Mouse (Mus musculus): ENCODE measurements around the gene Sdc4.

Sdc4 gene

DNA sequence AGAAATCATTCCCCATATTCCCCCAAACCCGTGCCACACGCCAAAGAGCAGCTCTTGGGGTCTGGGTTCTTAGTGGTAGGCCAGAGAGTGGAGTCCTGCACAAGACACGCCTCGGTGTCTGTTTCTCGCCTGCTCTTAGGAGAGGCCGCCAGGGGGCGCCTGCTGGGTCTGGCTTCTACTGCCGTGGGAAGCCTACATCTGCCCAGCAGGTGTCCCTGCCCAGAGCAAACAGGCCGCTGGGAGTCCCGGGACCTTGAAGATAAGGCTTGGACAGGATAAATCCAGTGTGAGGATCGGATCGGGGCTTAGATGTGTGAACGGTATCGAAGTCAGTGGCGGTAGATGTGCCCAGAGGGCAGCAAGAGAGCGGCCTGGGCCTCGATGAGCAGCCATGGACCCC, 40.8 kb downstream of the Sdc4 start, which contains the start of gene Rbpjl:
Rbpjl (plus strand) TSS at position 236 of the 400 bp plus-strand sequence.
- DNase-seq: peak; percentile 70 to 78

DNA sequence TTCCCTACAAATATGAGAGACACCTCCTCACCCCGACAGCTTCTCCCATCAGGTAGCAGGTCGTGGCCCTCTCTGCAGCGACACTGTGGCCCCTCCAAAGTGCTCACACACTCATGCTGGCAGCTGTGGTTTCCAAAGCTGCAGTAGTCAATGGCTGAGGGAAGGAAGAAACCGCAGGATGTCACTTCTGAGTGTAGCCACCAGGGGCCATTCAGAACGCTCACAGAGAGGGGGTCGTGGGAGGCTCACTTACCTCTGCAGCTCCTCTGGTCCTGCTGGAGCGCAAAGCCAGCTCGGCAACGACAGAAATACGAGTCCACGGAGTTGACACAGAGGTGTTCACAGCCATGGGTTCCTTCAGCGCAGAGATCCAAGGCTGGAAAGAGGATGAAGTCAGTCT, 46.8 kb downstream of the Sdc4 start:
- DNase-seq: no peak

DNA sequence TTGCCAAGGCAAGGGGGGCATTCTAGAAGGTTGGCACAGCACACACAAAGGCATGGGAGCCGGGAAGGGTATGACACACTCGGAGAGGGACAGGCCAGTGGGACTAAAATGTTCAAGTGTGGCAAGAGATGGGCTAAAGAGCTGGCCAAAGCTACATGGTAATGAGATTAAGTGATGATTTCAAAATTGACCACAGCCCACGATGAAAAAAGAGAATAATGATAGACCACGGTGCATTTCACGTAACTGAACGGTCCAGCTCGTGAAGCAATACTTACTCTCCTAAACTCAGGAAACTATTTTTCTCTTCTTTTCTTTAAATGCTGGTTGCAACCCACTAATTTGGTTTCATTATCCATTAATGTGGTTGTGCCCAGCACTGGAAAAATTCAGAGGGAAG, 47.6 kb downstream of the Sdc4 start:
- no peak for DNase-seq

DNA sequence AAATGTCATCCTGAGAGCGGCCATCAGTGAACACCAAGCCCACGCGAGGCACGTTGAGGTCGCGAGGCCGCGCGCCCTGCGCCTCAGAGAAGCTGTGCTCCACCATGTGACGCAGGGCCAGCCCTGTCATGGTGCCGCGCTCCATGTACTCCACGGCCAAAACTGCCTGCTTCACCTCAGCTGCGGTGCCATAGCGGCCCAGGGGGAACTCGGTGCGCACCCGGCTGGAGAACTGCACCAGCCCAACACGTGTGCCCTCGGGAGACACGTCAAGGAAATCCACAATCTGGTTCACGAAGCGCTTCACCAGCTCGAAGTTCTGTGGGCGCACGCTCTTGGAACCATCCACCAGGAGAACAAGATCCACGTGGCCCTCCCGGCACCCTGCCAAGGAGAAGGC, 50.6 kb downstream of the Sdc4 start:
- no peak for DNase-seq

DNA sequence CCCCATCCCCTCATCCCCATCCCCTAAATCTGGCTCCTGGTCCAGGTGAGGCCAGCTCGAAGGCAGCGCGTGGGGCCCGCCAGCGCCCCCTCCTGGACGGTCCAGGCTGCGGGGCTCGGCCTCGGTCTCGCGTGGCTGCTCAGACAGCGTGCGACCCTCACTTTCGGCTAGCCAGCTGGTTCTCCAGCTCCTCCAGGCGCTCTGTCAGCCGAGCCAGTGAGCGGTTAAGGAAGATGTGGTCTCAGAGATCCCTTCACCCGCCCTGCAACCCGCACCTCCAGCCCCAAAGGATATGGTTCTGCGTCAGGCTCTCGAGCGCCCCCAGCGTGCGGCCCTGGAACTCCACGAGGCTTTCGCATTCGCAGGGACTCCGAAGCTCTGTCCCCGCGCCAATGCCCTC, 54.2 kb downstream of the Sdc4 start:
- DNase-seq: peak; percentile 96 to 98

DNA sequence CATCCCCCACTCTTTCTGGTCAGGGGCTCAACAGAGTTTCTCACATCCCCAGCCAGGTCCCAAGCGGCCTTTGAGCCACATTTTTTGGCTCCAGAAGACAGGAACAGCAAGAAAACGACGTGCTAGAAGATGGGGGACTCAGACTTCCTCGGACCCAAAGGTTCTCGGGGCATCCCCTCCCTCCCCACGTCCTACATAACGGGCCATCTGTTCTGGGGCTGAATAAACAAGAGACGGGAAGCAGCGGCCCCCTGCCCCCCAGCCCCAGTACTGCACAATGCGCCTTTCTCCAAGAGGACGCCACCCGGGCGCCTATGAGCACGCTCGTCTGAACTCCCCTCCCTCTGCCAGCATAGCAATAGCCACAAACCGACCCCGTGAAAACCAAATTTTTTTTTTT, 54.7 kb downstream of the Sdc4 start, which contains the start of gene Slpi:
Slpi (minus strand) TSS at position 76 of the 400 bp plus-strand sequence.
- peak; percentile 46 to 70 for DNase-seq

DNA sequence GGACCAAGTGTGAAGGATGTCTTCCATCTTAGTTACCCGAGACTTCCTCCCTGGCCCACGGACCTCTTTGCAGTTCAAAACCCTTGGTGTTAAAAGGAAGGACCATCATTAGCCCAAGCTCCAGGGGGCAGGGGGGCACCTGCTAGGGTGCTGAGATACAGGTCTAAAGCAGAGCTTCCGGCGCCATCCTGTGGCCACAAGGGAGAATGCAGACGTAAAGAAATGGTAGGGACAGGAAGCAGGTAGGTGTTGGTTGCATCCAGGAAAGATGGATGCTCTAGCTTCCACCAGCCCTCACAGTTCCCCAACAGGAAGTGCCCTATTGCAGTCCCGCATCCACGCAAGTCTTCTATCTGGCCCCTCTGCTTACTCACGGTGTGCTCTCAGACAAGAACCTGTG, 56.7 kb downstream of the Sdc4 start:
- peak; percentile 42 to 71 for DNase-seq

DNA sequence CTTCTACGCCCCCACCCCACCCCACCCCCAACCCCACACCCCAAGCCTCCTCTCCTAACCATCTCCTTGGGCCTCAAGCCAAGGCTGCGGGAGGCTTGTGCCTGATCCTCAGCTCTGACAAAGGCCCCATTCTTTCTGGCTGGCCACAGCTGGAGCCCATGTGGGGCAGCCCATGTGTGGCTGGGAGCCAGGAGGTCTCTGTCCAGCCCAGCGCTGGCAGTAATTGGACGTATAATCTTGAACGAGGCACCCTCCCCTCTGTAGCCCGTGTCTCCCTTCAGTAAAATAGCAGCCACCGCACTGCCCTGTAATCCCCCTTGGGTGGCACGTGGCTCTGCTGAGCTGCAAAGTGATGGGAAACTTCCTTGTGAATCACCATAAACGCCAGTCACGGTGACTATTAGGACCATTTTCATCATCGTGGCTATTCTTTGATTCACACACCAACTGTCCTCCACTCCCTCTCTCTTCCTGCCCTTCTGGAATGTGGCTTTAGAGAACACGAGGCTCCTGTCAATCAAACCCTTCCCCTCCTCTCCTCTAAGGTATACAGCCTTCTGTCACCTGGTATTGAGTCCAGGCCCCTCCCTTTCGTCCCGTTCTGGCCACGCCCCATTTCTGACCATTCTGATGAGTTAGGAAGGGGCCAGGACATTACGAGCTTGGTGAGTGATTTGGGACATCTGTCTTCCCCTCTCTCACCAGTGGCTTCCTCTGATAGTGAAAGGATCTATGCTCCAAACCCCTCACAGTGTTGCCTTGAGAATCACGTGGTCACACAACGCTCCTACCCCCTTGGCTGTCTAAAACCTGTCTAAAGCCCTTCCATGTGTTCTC, 57.5 kb downstream of the Sdc4 start:
- peak; percentile 34 to 55 for DNase-seq

DNA sequence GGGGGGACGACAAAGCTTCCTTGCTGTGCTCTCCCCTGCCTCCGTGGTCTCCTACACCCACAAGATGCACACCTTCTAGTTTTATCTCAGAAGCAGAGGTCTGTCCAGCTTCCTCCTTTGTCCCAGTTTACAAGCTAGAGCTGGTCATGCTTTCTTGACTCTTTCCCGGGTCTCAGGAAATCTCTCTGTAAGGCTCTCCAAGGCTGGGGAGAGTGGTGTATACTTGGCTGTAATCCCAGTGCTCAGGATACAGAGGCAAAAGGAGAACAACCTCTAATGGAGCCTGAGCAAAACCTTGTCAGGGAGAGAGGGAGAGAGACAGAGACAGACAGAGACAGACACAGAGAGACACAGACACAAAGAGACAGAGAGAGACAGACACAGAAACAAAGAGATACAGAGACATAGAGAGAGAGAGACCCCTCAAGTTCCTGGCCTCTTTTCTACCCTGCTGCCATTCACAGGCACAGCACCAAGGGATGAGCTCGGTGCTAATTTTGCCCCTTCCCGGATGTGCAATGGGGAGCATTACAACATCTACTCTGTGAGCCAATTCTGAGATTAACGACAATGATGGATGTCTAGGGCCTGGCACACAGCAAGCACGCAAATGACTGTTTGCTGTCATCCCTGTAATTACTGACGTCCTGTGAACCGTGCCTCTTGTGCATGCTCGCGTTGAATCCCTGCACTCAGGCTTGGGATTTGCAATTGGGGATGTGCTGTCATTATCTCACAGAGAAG, 59.9 kb downstream of the Sdc4 start:
- no peak for DNase-seq

DNA sequence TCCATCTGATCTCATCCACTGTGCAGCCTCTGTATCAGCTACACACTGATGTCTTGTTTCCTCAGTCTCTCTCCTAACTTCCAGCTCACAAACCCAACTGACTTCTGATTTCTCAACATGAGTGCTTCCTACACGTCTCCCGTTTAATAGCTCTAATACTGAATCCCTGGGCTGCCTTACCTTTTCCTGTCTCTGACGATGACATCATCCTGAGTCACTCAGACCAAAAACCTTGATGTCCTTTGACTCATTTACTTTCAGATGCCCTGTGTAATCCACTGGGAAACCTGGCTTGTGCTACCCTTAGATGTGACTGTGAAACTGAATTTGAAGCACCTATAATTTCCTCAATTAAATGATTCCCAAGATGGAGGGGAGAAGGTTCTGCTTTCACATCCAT, 60.7 kb downstream of the Sdc4 start:
- DNase-seq: no peak

DNA sequence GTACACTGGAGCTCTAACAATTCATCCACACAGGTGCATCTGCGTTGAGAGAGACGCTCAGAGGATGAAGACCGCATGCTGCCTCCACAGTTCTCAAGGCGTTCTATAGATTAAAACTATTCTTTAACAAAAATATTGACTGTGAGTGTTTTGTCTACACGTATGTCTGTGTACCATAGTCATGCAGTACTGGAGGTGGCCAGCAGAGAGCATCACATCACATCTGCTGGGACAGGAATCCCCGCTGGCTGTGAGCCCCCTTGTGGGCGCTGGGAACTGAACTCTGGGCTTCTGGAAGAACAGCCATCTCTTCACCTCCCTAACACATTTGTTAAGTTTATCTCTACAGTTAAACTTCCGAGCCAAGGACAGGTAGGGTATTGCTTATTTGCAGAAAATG, 62.0 kb downstream of the Sdc4 start:
- DNase-seq: no peak

DNA sequence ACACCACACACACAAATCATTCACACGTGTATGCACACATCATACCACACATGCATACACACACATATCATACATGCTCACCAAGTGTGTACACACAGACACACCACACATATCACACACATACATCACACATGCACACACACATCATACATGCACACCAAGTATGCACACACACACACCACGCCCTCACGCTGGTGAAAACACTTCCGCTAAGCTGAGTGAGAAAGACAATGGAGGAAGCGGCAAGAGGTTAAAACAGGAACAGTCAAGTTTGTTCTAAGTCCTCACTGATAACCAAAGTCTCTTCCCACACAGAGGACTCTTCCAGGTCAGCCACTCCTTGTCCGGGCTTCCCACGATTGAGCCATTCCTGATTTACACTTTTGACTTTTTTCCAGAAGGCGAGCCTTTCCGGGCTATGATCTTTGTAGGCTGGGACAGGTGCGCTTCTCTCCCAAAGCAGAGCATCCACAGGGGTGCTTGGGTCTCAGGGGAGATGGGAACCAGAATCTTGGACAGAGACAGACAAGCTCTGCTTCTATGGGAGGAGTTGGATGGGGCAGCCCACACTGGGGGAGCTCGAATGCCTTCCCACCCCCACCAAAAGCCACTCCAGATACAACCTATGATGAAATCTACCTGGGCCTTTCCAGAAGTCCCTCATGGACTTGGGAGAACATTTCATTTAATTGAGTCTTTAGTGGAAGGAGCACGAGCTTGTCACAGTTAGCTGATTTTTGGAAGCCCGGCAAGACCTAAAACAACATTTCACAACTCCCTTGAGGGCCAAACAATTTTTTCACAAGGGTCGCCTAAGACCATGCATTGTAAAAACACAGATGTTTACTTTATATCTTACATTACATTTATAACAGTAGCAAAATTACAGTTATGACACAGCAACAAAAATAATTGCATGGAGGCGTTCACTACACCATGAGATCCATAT, 65.9 kb downstream of the Sdc4 start:
- DNase-seq: no peak

Measured in cerebellum, postnatal 14 days (tissue).